Mouse (Mus musculus) granulocyte monocyte progenitor cell, adult 5-6 weeks (primary cell): Measurements from ENCODE around the gene Ifrd1. TPM values are rescaled to one million over a fixed set of nuclear protein-coding genes. Genes with fewer than 3 reads are reported as not detected.
A peak's percentile ranks its signal among the peaks of the same experiment; 100 is the strongest.

Experiments used
- ATAC-seq: replicated peaks from 2 replicates; pipeline ENCODE4 v1.8.0; 2016; ENCODE audit warnings: mild to moderate bottlenecking, moderate TSS enrichment, inconsistent platforms; ENCODE audit not compliant: poor library complexity, severe bottlenecking
- total RNA-seq, 2 experiments: library from RNA; stranded (forward) in 1 of 2; stranded (reverse) in 1 of 2; fragments of 200-712, 200-1000 nt in 1 of 2; fragments of >200 nt in 1 of 2; fragmentation: Nextera tagmentation in 1 of 2; gene quantifications; 2 replicates each; pipeline ENCODE4 v1.2.3; 2014 to 2017

The Ifrd1 gene
- total RNA-seq, 2 experiments from 2014 or later, result 107 to 111 TPM

GRCm38 (mm10) chr12:40244926-40245325 lies 3.4 kb downstream of the Ifrd1 start:
- no peak for ATAC-seq

GRCm38 (mm10) chr12:40243821-40244221 lies 4.5 kb downstream of the Ifrd1 start:
- ATAC-seq, result no peak

- no peak for ATAC-seq
Measured at GRCm38 (mm10) chr12:40243241-40243640, 5.1 kb downstream of the Ifrd1 start.

- ATAC-seq, result no peak
Measured at GRCm38 (mm10) chr12:40239161-40239560, 9.1 kb downstream of the Ifrd1 start.

- no peak for ATAC-seq
Measured at GRCm38 (mm10) chr12:40232231-40232630, 16.1 kb downstream of the Ifrd1 start.

GRCm38 (mm10) chr12:40231632-40232031 lies 16.7 kb downstream of the Ifrd1 start:
- ATAC-seq, result no peak

- ATAC-seq, result no peak
Measured at GRCm38 (mm10) chr12:40224171-40224880, 24.0 kb downstream of the Ifrd1 start.

GRCm38 (mm10) chr12:40223676-40224075 lies 24.6 kb downstream of the Ifrd1 start:
- no peak for ATAC-seq

- ATAC-seq, result peak; percentile 75
Measured at GRCm38 (mm10) chr12:40223082-40223619, 25.2 kb downstream of the Ifrd1 start.

- ATAC-seq, result peak; percentile 47
Measured at GRCm38 (mm10) chr12:40222251-40223081, 25.8 kb downstream of the Ifrd1 start.

- ATAC-seq, result no peak
Measured at GRCm38 (mm10) chr12:40221611-40222010, 26.7 kb downstream of the Ifrd1 start.

GRCm38 (mm10) chr12:40220896-40221295 lies 27.4 kb downstream of the Ifrd1 start:
- no peak for ATAC-seq

GRCm38 (mm10) chr12:40220001-40220570 lies 28.2 kb downstream of the Ifrd1 start:
- no peak for ATAC-seq

GRCm38 (mm10) chr12:40218430-40218945 lies 29.8 kb downstream of the Ifrd1 start:
- ATAC-seq, result no peak

GRCm38 (mm10) chr12:40217776-40218175 lies 30.5 kb downstream of the Ifrd1 start:
- no peak for ATAC-seq

- no peak for ATAC-seq
Measured at GRCm38 (mm10) chr12:40214888-40215876, 33.1 kb downstream of the Ifrd1 start.

- no peak for ATAC-seq
Measured at GRCm38 (mm10) chr12:40209049-40209448, 39.3 kb downstream of the Ifrd1 start.

GRCm38 (mm10) chr12:40207909-40208308 lies 40.4 kb downstream of the Ifrd1 start:
- no peak for ATAC-seq

GRCm38 (mm10) chr12:40202161-40203035 lies 45.9 kb downstream of the Ifrd1 start:
- no peak for ATAC-seq
